Mouse (Mus musculus) MEL (cell line): ENCODE results near the gene Samd7.

Experiments used
- CTCF ChIP-seq, 3 experiments: IDR thresholded peaks in 2 of 3; conservative IDR thresholded peaks in 1 of 3; 2 replicates each; pipeline ENCODE4 v1.5.1; 2011 to 2012; ENCODE audit warnings: low read length in 3 of 3, low read depth in 2 of 3, mild to moderate bottlenecking in 2 of 3, improper control_type of control experiment in 1 of 3, inconsistent platforms in 1 of 3, mixed read lengths in 1 of 3, moderate library complexity in 1 of 3; ENCODE audit not compliant: control insufficient read depth in 1 of 3, insufficient read depth in 1 of 3, poor library complexity in 1 of 3, severe bottlenecking in 1 of 3
- TCF12 ChIP-seq: IDR thresholded peaks from 2 replicates; pipeline ENCODE4 v1.6.1; 2014; ENCODE audit warnings: low read depth, mild to moderate bottlenecking, inconsistent platforms, low read length, improper control_type of control experiment, moderate library complexity

DNA sequence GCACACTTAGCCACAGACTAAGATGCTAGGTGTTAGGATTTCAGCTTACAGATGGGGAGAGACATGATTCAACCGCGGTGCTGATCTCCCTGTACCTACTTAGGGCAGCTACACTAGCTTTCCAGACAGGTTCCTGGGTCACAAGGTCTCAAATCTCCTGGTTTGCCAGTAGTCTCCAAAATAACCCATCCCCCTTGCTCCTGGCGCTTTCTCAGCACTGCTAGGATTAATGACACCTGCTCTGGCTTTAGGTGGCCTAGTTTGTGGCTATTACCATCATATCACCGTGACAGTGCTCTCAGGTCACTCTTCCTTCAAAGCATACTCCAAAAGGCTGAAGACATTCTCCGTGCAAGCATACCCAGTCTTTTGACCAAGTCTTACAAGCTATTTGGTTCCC, 17.0 kb upstream of the Samd7 start:
- TF ChIP-seq CTCF (IDR thresholded peaks at IDR 0.05 in 2 of 3, conservative IDR thresholded peaks at IDR 0.05 in 1 of 3; ENCODE audit: control insufficient read depth in 1 of 3, insufficient read depth in 1 of 3, low read depth in 2 of 3, low read length in 3 of 3, poor library complexity in 1 of 3, severe bottlenecking in 1 of 3) (no peak), TCF12 (no peak)
